Mouse (Mus musculus) stomach, embryonic 14.5 days (tissue): ENCODE data around the gene Atg7. TPM values are rescaled to one million over a fixed set of nuclear protein-coding genes. Genes with fewer than 3 reads are reported as not detected.
"Not testable (repeated sequence)": the region's sequence is repeated elsewhere in the genome, so short reads cannot be mapped to it uniquely, and the experiment has no call there.

Experiments
- ATAC-seq: fragments of 200-750 bp; cut with Nextera tagmentation; 2 replicates; pipeline ENCODE4 v1.8.0; 2017; ENCODE audit warnings: low read depth, moderate TSS enrichment; ENCODE audit not compliant: insufficient number of reproducible peaks, insufficient read depth, low FRiP score
- H3K27ac ChIP-seq: fragments of 300-500 bp; sonication (generic); 2 replicates; pipeline ENCODE4 v1.5.1; 2014; ENCODE audit warnings: mild to moderate bottlenecking, low read length, moderate library complexity, mixed read lengths
- H3K27me3 ChIP-seq: fragments of 300-500 bp; sonication (generic); 2 replicates; pipeline ENCODE4 v1.6.1; 2014; ENCODE audit warnings: low read length, control low read depth, mixed read lengths; ENCODE audit not compliant: control insufficient read depth, insufficient read depth
- H3K36me3 ChIP-seq: fragments of 300-500 bp; sonication (generic); 2 replicates; pipeline ENCODE4 v1.6.1; 2014; ENCODE audit warnings: mild to moderate bottlenecking, control low read depth, low read length, moderate library complexity, mixed read lengths; ENCODE audit not compliant: control insufficient read depth, insufficient read depth
- H3K4me1 ChIP-seq: fragments of 300-500 bp; sonication (generic); 2 replicates; pipeline ENCODE4 v1.6.1; 2014; ENCODE audit warnings: low read length, control low read depth, mixed read lengths; ENCODE audit not compliant: control insufficient read depth, insufficient read depth
- H3K4me2 ChIP-seq: fragments of 300-500 bp; sonication (generic); replicated peaks from 2 replicates; pipeline ENCODE4 v1.6.1; 2014; ENCODE audit warnings: low read depth, low read length, control low read depth
- H3K4me3 ChIP-seq: fragments of 300-500 bp; sonication (generic); 2 replicates; pipeline ENCODE4 v1.5.1; 2014; ENCODE audit warnings: low read depth, low read length, control low read depth
- H3K9ac ChIP-seq: fragments of 300-500 bp; sonication (generic); replicated peaks from 2 replicates; pipeline ENCODE4 v1.6.1; 2014; ENCODE audit warnings: low read depth, mild to moderate bottlenecking, control low read depth, low read length, moderate library complexity, mixed read lengths
- H3K9me3 ChIP-seq: fragments of 300-500 bp; sonication (generic); 2 replicates; pipeline ENCODE4 v1.6.1; 2016; ENCODE audit warnings: low read depth, low read length, control low read depth; ENCODE audit not compliant: control insufficient read depth
- WGBS: fragments of 180-500 bp; shearing (Covaris S2); extraction: QIAGEN DNeasy Blood & Tissue Kit; methylation state at CpG from one replicate; pipeline ENCODE4 v1.1.7; 2014; 5-methylcytosine and 5-hydroxymethylcytosine counted together
- polyA plus RNA-seq: library from polyadenylated mRNA; unstranded; fragments of >200 nt; fragmentation: Nextera tagmentation; extraction: Ambion mirVana; gene quantifications from 2 replicates; pipeline ENCODE4 v1.2.1, GENCODE M21; 2014

Gene Atg7
- polyA plus RNA-seq, 1 experiment from 2014 or later, result 23.2 TPM

DNA sequence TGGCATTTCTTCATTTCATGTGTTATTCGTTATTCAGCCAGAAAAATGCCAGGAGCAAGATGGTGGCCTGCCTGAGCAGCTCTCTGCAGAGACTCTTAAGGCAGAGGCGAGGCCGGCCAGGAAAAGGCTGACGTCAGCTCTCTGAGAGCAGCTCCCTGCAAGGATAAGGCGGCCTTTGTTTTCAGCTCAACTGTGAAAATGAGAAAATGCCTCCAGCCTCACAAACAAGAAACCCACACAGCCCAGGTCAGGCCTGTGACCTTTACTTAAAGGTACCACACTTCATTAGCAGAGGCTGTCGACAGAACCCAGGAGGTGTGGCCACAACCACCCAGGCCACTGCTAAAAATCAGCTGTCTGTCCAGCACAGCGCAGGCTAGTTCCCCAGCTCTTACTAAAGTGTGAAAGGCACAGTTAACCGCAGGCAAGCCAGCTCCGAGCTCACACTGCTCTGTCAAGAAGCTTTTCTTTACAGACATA, 240.4 kb downstream of the Atg7 start:
- peak overlapping the region; percentile 4; the same call in 1 of the 2 replicates for H3K4me2 ChIP-seq
- no peaks in the 10 kb centered on the region for H3K27me3 ChIP-seq
- peaks cover 55% of the 10 kb centered on the region for H3K4me1 ChIP-seq
- peak; percentile 84 for ATAC-seq
- H3K36me3 ChIP-seq, result peaks cover 10% of the 10 kb centered on the region; the same call in 1 of the 2 replicates
- H3K4me3 ChIP-seq, result no peak overlapping the region
- 5% methylated on average over 9 of the region's 9 CpGs for WGBS
- H3K9me3 ChIP-seq, result no peaks in the 10 kb centered on the region
- peak overlapping the region; percentile 94 for H3K27ac ChIP-seq
- H3K9ac ChIP-seq, result peak overlapping the region; percentile 31; the same call in 1 of the 2 replicates

- no peak for ATAC-seq
- H3K27ac ChIP-seq, result no peak overlapping the region
- H3K4me1 ChIP-seq, result peaks cover 50% of the 10 kb centered on the region
Observed at GRCm38 (mm10) chr6:114885129-114885528, 242.2 kb downstream of the Atg7 start.

GRCm38 (mm10) chr6:114886012-114886411, 243.1 kb downstream of the Atg7 start:
- H3K9ac ChIP-seq, result no peak overlapping the region
- H3K4me2 ChIP-seq, result no peak overlapping the region
- H3K4me1 ChIP-seq, result peaks cover 54% of the 10 kb centered on the region
- H3K9me3 ChIP-seq, result no peaks in the 10 kb centered on the region
- H3K4me3 ChIP-seq, result no peak overlapping the region
- no peak overlapping the region for H3K27ac ChIP-seq
- 93% methylated on average over 6 of the region's 6 CpGs for WGBS
- H3K27me3 ChIP-seq, result no peaks in the 10 kb centered on the region
- no peak for ATAC-seq
- H3K36me3 ChIP-seq, result peaks cover 13% of the 10 kb centered on the region; the same call in 1 of the 2 replicates

More at GRCm38 (mm10) chr6:114885129-114885528, 242.2 kb downstream of the Atg7 start:
- Histone ChIP-seq H3K4me3 (no peak overlapping the region), H3K4me2 (no peak overlapping the region), H3K9me3 (no peaks in the 10 kb centered on the region), H3K9ac (no peak overlapping the region), H3K27me3 (no peaks in the 10 kb centered on the region), H3K36me3 (peaks cover 13% of the 10 kb centered on the region; the same call in 1 of the 2 replicates)
- WGBS, result 74% methylated on average over 5 of the region's 5 CpGs

GRCm38 (mm10) chr6:114886504-114887361, 243.8 kb downstream of the Atg7 start:
- Histone ChIP-seq H3K9ac (no peak overlapping the region), H3K27ac (no peak overlapping the region), H3K36me3 (peaks cover 13% of the 10 kb centered on the region; the same call in 1 of the 2 replicates), H3K4me1 (peaks cover 54% of the 10 kb centered on the region), H3K9me3 (no peaks in the 10 kb centered on the region), H3K27me3 (no peaks in the 10 kb centered on the region), H3K4me2 (no peak overlapping the region), H3K4me3 (no peak overlapping the region)
- 57% methylated on average over 11 of the region's 11 CpGs for WGBS
- ATAC-seq, result no peak

GRCm38 (mm10) chr6:114888922-114889321, 246.0 kb downstream of the Atg7 start:
- Histone ChIP-seq H3K4me3 (no peak overlapping the region), H3K9me3 (no peaks in the 10 kb centered on the region), H3K36me3 (peaks cover 13% of the 10 kb centered on the region; the same call in 1 of the 2 replicates), H3K27ac (peak overlapping the region; percentile 52; the same call in 1 of the 2 replicates), H3K9ac (no peak overlapping the region), H3K4me2 (no peak overlapping the region), H3K27me3 (no peaks in the 10 kb centered on the region), H3K4me1 (peaks cover 56% of the 10 kb centered on the region)
- ATAC-seq, result peak; percentile 81
- 11% methylated on average over 13 of the region's 13 CpGs for WGBS

GRCm38 (mm10) chr6:114889971-114890370, 247.1 kb downstream of the Atg7 start:
- WGBS, result 83% methylated on average over 3 of the region's 3 CpGs
- H3K9me3 ChIP-seq, H3K9ac ChIP-seq, ATAC-seq, H3K4me3 ChIP-seq, H3K27me3 ChIP-seq, H3K27ac ChIP-seq, H3K4me2 ChIP-seq: not testable (repeated sequence)
- Histone ChIP-seq H3K4me1 (peaks cover 58% of the 10 kb centered on the region), H3K36me3 (peaks cover 10% of the 10 kb centered on the region; the same call in 1 of the 2 replicates)

- Histone ChIP-seq H3K4me1 (peaks cover 58% of the 10 kb centered on the region), H3K9ac (no peak overlapping the region), H3K36me3 (peaks cover 7% of the 10 kb centered on the region; the same call in 1 of the 2 replicates), H3K27ac (peak overlapping the region; percentile 39; the same call in 1 of the 2 replicates), H3K27me3 (no peaks in the 10 kb centered on the region), H3K9me3 (no peaks in the 10 kb centered on the region; the same call in 1 of the 2 replicates), H3K4me2 (no peak overlapping the region), H3K4me3 (no peak overlapping the region)
- ATAC-seq, result no peak
- 40% methylated on average over 19 of the region's 19 CpGs for WGBS
Observed at GRCm38 (mm10) chr6:114890411-114891115, 247.7 kb downstream of the Atg7 start.

GRCm38 (mm10) chr6:114891272-114891671, 248.4 kb downstream of the Atg7 start:
- Histone ChIP-seq H3K9me3 (no peaks in the 10 kb centered on the region; the same call in 1 of the 2 replicates), H3K4me2 (no peak overlapping the region), H3K4me3 (no peak overlapping the region), H3K9ac (no peak overlapping the region), H3K27me3 (no peaks in the 10 kb centered on the region), H3K36me3 (peaks cover 7% of the 10 kb centered on the region; the same call in 1 of the 2 replicates), H3K27ac (0 out of 2 replicates have a peak overlapping the region, but pooled peaks have one; percentile 15), H3K4me1 (peaks cover 58% of the 10 kb centered on the region)
- WGBS, result 90% methylated on average over 12 of the region's 12 CpGs
- no peak for ATAC-seq
